Mouse (Mus musculus) lung, embryonic 15.5 days (tissue): ENCODE results near the gene Fam124a. TPM values are rescaled to one million over a fixed set of nuclear protein-coding genes. Genes with fewer than 3 reads are reported as not detected.

Experiments used
- polyA plus RNA-seq: library from polyadenylated mRNA; unstranded; fragments of >200 nt; fragmentation: Nextera tagmentation; extraction: Ambion mirVana; gene quantifications from 2 replicates; pipeline ENCODE4 v1.2.1, GENCODE M21; 2015

Fam124a gene
- polyA plus RNA-seq, 1 experiment from 2014 or later = 5.9 TPM

Other genes starting within 250 kb of the Fam124a start
- 0.33 and 0.57 TPM in 2 replicates for gene Gucy1b2, start 99.4 kb upstream of the Fam124a start, polyA plus RNA-seq
- gene Gm4131, start 11.2 kb downstream of the Fam124a start, polyA plus RNA-seq = not detected in 2 replicates
- gene Serpine3, start 107.9 kb downstream of the Fam124a start, polyA plus RNA-seq = not detected in 2 replicates
- 18.5 and 22.8 TPM in 2 replicates for gene Ints6, start 205.4 kb downstream of the Fam124a start, polyA plus RNA-seq